Mouse (Mus musculus) spleen, adult 2 months (tissue): ENCODE measurements at regions not wholly inside any gene's neighbourhood (a gene's known extent, or its start where the extent isn't known, plus 50 kb on each side); places are given as distances from the start of the nearest gene placed in this dataset.

Experiments used
- CTCF ChIP-seq: fragments of 200-500 bp; IDR thresholded peaks from 2 replicates; pipeline ENCODE4 v1.5.1; 2011; ENCODE audit warnings: mild to moderate bottlenecking, inconsistent platforms; ENCODE audit not compliant: insufficient read depth, insufficient read length, insufficient replicate concordance; ENCODE audit errors: extremely low read depth
- POLR2A ChIP-seq: fragments of 200-500 bp; IDR thresholded peaks from 2 replicates; pipeline ENCODE4 v1.6.1; 2011; ENCODE audit warnings: low read depth, low read length, inconsistent platforms

GRCm38 (mm10) chr15:6154706-6155105 lies 144.9 kb upstream of the Dab2 start:
- TF ChIP-seq CTCF (no peak), POLR2A (no peak)
